18 mouse cellular contexts compared by ENCODE assay signal in the genomic region with DNA sequence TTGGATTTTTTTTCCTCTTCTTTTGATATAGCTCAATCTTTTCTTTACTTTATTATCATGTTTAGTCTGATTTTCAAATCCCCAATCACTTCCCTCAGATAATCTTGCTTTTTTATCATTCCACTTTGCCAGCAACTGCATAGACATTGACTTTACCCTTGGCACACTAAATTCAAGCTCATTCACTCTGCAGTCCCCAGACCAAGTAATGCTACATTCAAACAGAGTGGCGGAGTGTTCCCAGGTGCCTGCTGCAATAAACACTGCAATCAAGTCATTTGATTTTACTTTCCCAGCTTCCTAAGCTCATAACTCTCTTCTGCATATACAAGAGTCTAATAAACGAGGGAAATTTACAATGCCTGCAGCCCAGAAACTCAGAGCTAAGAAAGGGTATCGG.
"Had no signal": no experiment of that assay in that cellular context is flagged by ENCODE, and none has a peak within 500 bp of the region (broad histone marks: within the 10 kb centered on the region; RNA-seq: fewer than 3 reads in every experiment).

No protein-coding gene starts in this region.

- ATAC-seq: liver, postnatal 0 days; lung, postnatal 0 days; midbrain, embryonic 13.5 days; midbrain, embryonic 15.5 days had no signal

- H3K27me3 ChIP-seq: liver, embryonic 15.5 days; lung, embryonic 15.5 days; megakaryocyte, embryonic 14.5 days; midbrain, embryonic 13.5 days; midbrain, embryonic 15.5 days; stomach, embryonic 15.5 days had no signal

- H3K4me3 ChIP-seq: liver, embryonic 15.5 days; lung, embryonic 15.5 days; megakaryocyte, embryonic 14.5 days; midbrain, embryonic 13.5 days; midbrain, embryonic 15.5 days; stomach, embryonic 15.5 days had no signal

- H3K36me3 ChIP-seq: liver, embryonic 15.5 days; lung, embryonic 15.5 days; midbrain, embryonic 13.5 days; midbrain, embryonic 15.5 days; stomach, embryonic 15.5 days had no signal

- H3K9ac ChIP-seq: liver, embryonic 15.5 days; liver, postnatal 0 days; lung, embryonic 15.5 days; midbrain, embryonic 13.5 days; midbrain, embryonic 15.5 days; stomach, embryonic 15.5 days had no signal

- H3K9me3 ChIP-seq: liver, embryonic 15.5 days; lung, embryonic 15.5 days; megakaryocyte, embryonic 14.5 days; midbrain, embryonic 13.5 days; midbrain, embryonic 15.5 days; stomach, embryonic 15.5 days had no signal

- H3K4me1 ChIP-seq: liver, embryonic 15.5 days; lung, embryonic 15.5 days; megakaryocyte, embryonic 14.5 days; midbrain, embryonic 13.5 days; midbrain, embryonic 15.5 days; stomach, embryonic 15.5 days had no signal

- DNase-seq: liver, postnatal 0 days; lung, adult 2 months; lung, postnatal 14 days; lung, postnatal 36 days; right cerebral cortex, postnatal 14 days; thymus, adult 2 months; thymus, postnatal 25 days; thymus, postnatal 4 days had no signal

- H3K4me2 ChIP-seq: liver, embryonic 15.5 days; lung, embryonic 15.5 days; midbrain, embryonic 11.5 days; midbrain, embryonic 13.5 days; midbrain, embryonic 15.5 days; stomach, embryonic 15.5 days had no signal

- H3K27ac ChIP-seq: liver, embryonic 15.5 days; lung, embryonic 15.5 days; macrophage; midbrain, embryonic 13.5 days; midbrain, embryonic 15.5 days; stomach, embryonic 15.5 days; stomach, postnatal 0 days had no signal
